Mouse (Mus musculus) common myeloid progenitor, adult 5-6 weeks (primary cell): ENCODE results near the gene Ciao2a. TPM values are rescaled to one million over a fixed set of nuclear protein-coding genes. Genes with fewer than 3 reads are reported as not detected.

Source experiments
- total RNA-seq: library from RNA; stranded (forward); fragments of 200-1000, 187-1606 nt; gene quantifications from 2 replicates; pipeline ENCODE4 v1.2.3, GENCODE M21; 2017

The Ciao2a gene
- total RNA-seq, 1 experiment from 2014 or later, result 177 TPM

Other genes with a start within 250 kb of the Ciao2a start
- 191 and 193 TPM in 2 replicates for gene Pclaf, start 236.4 kb upstream of the Ciao2a start, total RNA-seq
- gene Trip4, start 217.8 kb upstream of the Ciao2a start, total RNA-seq, result 15.3 and 25.6 TPM in 2 replicates
- 29.1 and 36.9 TPM in 2 replicates for gene Csnk1g1, start 217.7 kb upstream of the Ciao2a start, total RNA-seq
- gene Ppib, start 66.4 kb upstream of the Ciao2a start, total RNA-seq, result 519 and 575 TPM in 2 replicates
- gene Snx22, start 56.9 kb upstream of the Ciao2a start, total RNA-seq, result 1.2 and 1.7 TPM in 2 replicates
- gene Snx1, start within 50 bp of the Ciao2a start, total RNA-seq, result 101 and 122 TPM in 2 replicates
- gene Dapk2, start 31.6 kb downstream of the Ciao2a start, total RNA-seq, result 4.0 and 4.1 TPM in 2 replicates
- 80.8 and 106 TPM in 2 replicates for gene Herc1, start 223.8 kb downstream of the Ciao2a start, total RNA-seq